Mouse (Mus musculus) intestine, postnatal 0 days (tissue): ENCODE data around the gene Arhgap45. TPM values are rescaled to one million over a fixed set of nuclear protein-coding genes. Genes with fewer than 3 reads are reported as not detected.

ENCODE experiments used
- ATAC-seq: fragments of 200-750 bp; cut with Nextera tagmentation; 2 replicates; pipeline ENCODE4 v1.8.0; 2017; ENCODE audit warnings: mild to moderate bottlenecking, moderate TSS enrichment, moderate library complexity
- H3K27ac ChIP-seq: fragments of 300-500 bp; sonication (generic); 2 replicates; pipeline ENCODE4 v1.5.1; 2014; ENCODE audit warnings: mild to moderate bottlenecking, low read depth, low read length, moderate library complexity
- H3K27me3 ChIP-seq: fragments of 300-500 bp; sonication (generic); replicated peaks from 2 replicates; pipeline ENCODE4 v1.6.1; 2014; ENCODE audit warnings: low read length, mixed read lengths; ENCODE audit not compliant: control insufficient read depth, insufficient read depth
- H3K36me3 ChIP-seq: fragments of 300-500 bp; sonication (generic); 2 replicates; pipeline ENCODE4 v1.6.1; 2014; ENCODE audit warnings: mild to moderate bottlenecking, moderate library complexity; ENCODE audit not compliant: control insufficient read depth, insufficient read depth
- H3K4me1 ChIP-seq: fragments of 300-500 bp; sonication (generic); replicated peaks from 2 replicates; pipeline ENCODE4 v1.6.1; 2014; ENCODE audit warnings: antibody characterized with exemption, low read length, mixed read lengths; ENCODE audit not compliant: control insufficient read depth, insufficient read depth
- H3K4me2 ChIP-seq: fragments of 300-500 bp; sonication (generic); replicated peaks from 2 replicates; pipeline ENCODE4 v1.6.1; 2014; ENCODE audit warnings: low read depth, mild to moderate bottlenecking, moderate library complexity
- H3K4me3 ChIP-seq: fragments of 300-500 bp; sonication (generic); 2 replicates; pipeline ENCODE4 v1.5.1; 2014; ENCODE audit warnings: low read depth, low read length
- H3K9ac ChIP-seq: fragments of 300-500 bp; sonication (generic); 2 replicates; pipeline ENCODE4 v1.6.1; 2014; ENCODE audit warnings: mild to moderate bottlenecking, low read depth, low read length
- H3K9me3 ChIP-seq: fragments of 300-500 bp; sonication (generic); 2 replicates; pipeline ENCODE4 v1.6.1; 2016; ENCODE audit warnings: mixed run types; ENCODE audit not compliant: control insufficient read depth
- CTCF ChIP-seq: sonication (generic); IDR thresholded peaks from 2 replicates; pipeline ENCODE4 v1.5.1; 2016; ENCODE audit warnings: low read depth, mild to moderate bottlenecking, control low read depth, antibody characterized with exemption, moderate library complexity
- WGBS: fragments of 180-500 bp; shearing (Covaris S2); extraction: QIAGEN DNeasy Blood & Tissue Kit; methylation state at CpG from one replicate; pipeline ENCODE4 v1.1.7; 2014; 5-methylcytosine and 5-hydroxymethylcytosine counted together
- polyA plus RNA-seq: library from polyadenylated mRNA; unstranded; fragments of >200 nt; fragmentation: Nextera tagmentation; extraction: Ambion mirVana; gene quantifications from 2 replicates; pipeline ENCODE4 v1.2.1, GENCODE M21; 2015

Arhgap45 gene
- polyA plus RNA-seq, 1 experiment from 2014 or later: 1.2 TPM

DNA sequence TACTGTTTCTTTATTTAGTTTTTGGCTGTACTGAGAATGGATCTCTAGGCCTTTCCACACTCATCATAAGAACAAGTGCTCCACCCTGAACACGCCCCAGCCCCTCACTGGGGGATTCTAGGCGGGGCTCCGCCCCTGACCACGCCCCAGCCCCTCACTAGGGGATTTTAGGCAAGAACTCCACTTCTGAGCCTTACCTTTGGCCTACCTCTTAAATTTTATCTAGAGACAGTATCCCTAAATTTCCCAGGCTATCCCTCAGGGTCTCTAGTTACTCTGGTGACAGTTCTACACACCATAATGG, 8.5 kb downstream of the Arhgap45 start:
- 0 out of 2 replicates have a peak, but pooled peaks cover 3% of the 10 kb centered on the region for H3K4me1 ChIP-seq
- H3K4me3 ChIP-seq: no peak overlapping the region
- TF ChIP-seq CTCF: no peak
- H3K36me3 ChIP-seq: no peaks in the 10 kb centered on the region
- no peak overlapping the region for H3K4me2 ChIP-seq
- ATAC-seq: no peak
- H3K27ac ChIP-seq: no peak overlapping the region
- H3K9ac ChIP-seq: no peak overlapping the region
- H3K9me3 ChIP-seq: no peaks in the 10 kb centered on the region
- no peaks in the 10 kb centered on the region for H3K27me3 ChIP-seq
- 47% methylated on average over 4 of the region's 4 CpGs for WGBS

- Histone ChIP-seq H3K9ac (no peak overlapping the region), H3K4me3 (no peak overlapping the region), H3K4me1 (0 out of 2 replicates have a peak, but pooled peaks cover 3% of the 10 kb centered on the region), H3K9me3 (no peaks in the 10 kb centered on the region), H3K4me2 (no peak overlapping the region), H3K36me3 (no peaks in the 10 kb centered on the region), H3K27ac (no peak overlapping the region), H3K27me3 (no peaks in the 10 kb centered on the region)
- no peak for ATAC-seq
- WGBS: 62% methylated on average over 10 of the region's 10 CpGs
- TF ChIP-seq CTCF: no peak
These were observed 9.0 kb downstream of the Arhgap45 start for GRCm38 (mm10) chr10:80025463-80025862.

GRCm38 (mm10) chr10:80025889-80026288, 9.4 kb downstream of the Arhgap45 start:
- no peak for ATAC-seq
- WGBS: 53% methylated on average over 12 of the region's 12 CpGs
- Histone ChIP-seq H3K4me2 (no peak overlapping the region), H3K36me3 (no peaks in the 10 kb centered on the region), H3K9me3 (no peaks in the 10 kb centered on the region), H3K27me3 (no peaks in the 10 kb centered on the region), H3K27ac (no peak overlapping the region), H3K4me1 (0 out of 2 replicates have a peak, but pooled peaks cover 3% of the 10 kb centered on the region), H3K4me3 (no peak overlapping the region), H3K9ac (no peak overlapping the region)
- no peak for TF ChIP-seq CTCF

GRCm38 (mm10) chr10:80027681-80028520, 11.4 kb downstream of the Arhgap45 start:
- no peak overlapping the region for H3K4me2 ChIP-seq
- no peak overlapping the region for H3K9ac ChIP-seq
- no peak overlapping the region for H3K27ac ChIP-seq
- H3K36me3 ChIP-seq: no peaks in the 10 kb centered on the region
- 0 out of 2 replicates have a peak, but pooled peaks cover 3% of the 10 kb centered on the region for H3K4me1 ChIP-seq
- no peaks in the 10 kb centered on the region for H3K27me3 ChIP-seq
- peak; percentile 25; the same call in 1 of the 2 replicates for ATAC-seq
- H3K4me3 ChIP-seq: no peak overlapping the region
- WGBS: 61% methylated on average over 20 of the region's 20 CpGs
- TF ChIP-seq CTCF: no peak
- no peaks in the 10 kb centered on the region for H3K9me3 ChIP-seq

DNA sequence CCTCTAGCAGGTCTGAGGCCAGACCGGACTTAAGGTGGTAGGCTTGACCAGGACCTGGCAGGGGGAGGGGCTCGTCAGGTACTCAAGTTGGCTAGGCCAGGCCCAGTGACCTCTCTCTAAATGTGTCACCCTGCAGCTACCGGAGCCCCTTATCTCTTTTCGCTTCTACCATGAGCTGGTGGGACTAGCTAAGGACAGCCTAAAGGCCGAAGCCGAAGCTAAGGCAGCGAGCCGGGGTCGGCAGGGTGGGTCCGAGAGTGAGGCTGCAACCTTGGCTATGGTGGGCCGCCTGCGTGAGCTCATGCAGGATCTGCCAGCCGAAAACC, 12.0 kb downstream of the Arhgap45 start:
- no peaks in the 10 kb centered on the region for H3K36me3 ChIP-seq
- no peak for TF ChIP-seq CTCF
- no peaks in the 10 kb centered on the region for H3K9me3 ChIP-seq
- H3K4me1 ChIP-seq: peaks cover 3% of the 10 kb centered on the region; the same call in 1 of the 2 replicates
- H3K4me2 ChIP-seq: no peak overlapping the region
- H3K9ac ChIP-seq: no peak overlapping the region
- WGBS: 92% methylated on average over 13 of the region's 13 CpGs
- no peak overlapping the region for H3K4me3 ChIP-seq
- ATAC-seq: no peak
- H3K27me3 ChIP-seq: no peaks in the 10 kb centered on the region
- H3K27ac ChIP-seq: no peak overlapping the region

GRCm38 (mm10) chr10:80030191-80030590, 13.7 kb downstream of the Arhgap45 start:
- Histone ChIP-seq H3K27me3 (no peaks in the 10 kb centered on the region), H3K9me3 (no peaks in the 10 kb centered on the region), H3K4me1 (peaks cover 6% of the 10 kb centered on the region; the same call in 1 of the 2 replicates), H3K4me3 (no peak overlapping the region), H3K36me3 (peaks cover 2% of the 10 kb centered on the region), H3K9ac (no peak overlapping the region), H3K4me2 (no peak overlapping the region), H3K27ac (no peak overlapping the region)
- 90% methylated on average over 9 of the region's 9 CpGs for WGBS
- TF ChIP-seq CTCF: no peak
- no peak for ATAC-seq
